Mouse (Mus musculus) macrophage (primary cell): ENCODE data around the gene Tmpo. TPM values are rescaled to one million over a fixed set of nuclear protein-coding genes. Genes with fewer than 3 reads are reported as not detected.

Experiments used
- H3K27ac ChIP-seq: fragments of 350-480 bp; formaldehyde crosslinking; 2 replicates; pipeline ENCODE4 v1.9.0; 2021
- H3K36me3 ChIP-seq: fragments of 350-480 bp; formaldehyde crosslinking; 2 replicates; pipeline ENCODE4 v1.9.0; 2021; ENCODE audit errors: inconsistent target
- H3K4me3 ChIP-seq: fragments of 350-480 bp; formaldehyde crosslinking; 2 replicates; pipeline ENCODE4 v1.9.0; 2021; ENCODE audit errors: inconsistent target
- H3K79me2 ChIP-seq: fragments of 350-480 bp; formaldehyde crosslinking; 2 replicates; pipeline ENCODE4 v1.9.0; 2021; ENCODE audit errors: inconsistent target
- whole genome bisulfite sequencing: methylation state at CpG from one replicate; pipeline ENCODE4 v1.1.7; 2026; ENCODE audit warnings: inconsistent platforms; ENCODE audit not compliant: missing documents; 5-methylcytosine and 5-hydroxymethylcytosine counted together
- polyA plus RNA-seq: library from polyadenylated mRNA; stranded (reverse); fragments of 250-400 nt; gene quantifications from 3 replicates; pipeline ENCODE4 v1.2.4, GENCODE M21; 2018; ENCODE audit warnings: inconsistent platforms

Tmpo gene
- polyA plus RNA-seq, 1 experiment from 2014 or later: 34.2 TPM

- no peak overlapping the region for H3K4me3 ChIP-seq
- WGBS: 82% methylated on average over 2 of the region's 2 CpGs
- H3K79me2 ChIP-seq: peaks cover 13% of the 10 kb centered on the region
- H3K27ac ChIP-seq: no peak overlapping the region
- H3K36me3 ChIP-seq: no peaks in the 10 kb centered on the region
Measured at GRCm38 (mm10) chr10:91127395-91127794, 53.7 kb downstream of the Tmpo start.

- Histone ChIP-seq H3K27ac (no peak overlapping the region), H3K4me3 (no peak overlapping the region), H3K79me2 (peaks cover 19% of the 10 kb centered on the region), H3K36me3 (peaks cover 4% of the 10 kb centered on the region; the same call in 1 of the 2 replicates)
- WGBS: 94% methylated on average over 10 of the region's 10 CpGs
Measured at GRCm38 (mm10) chr10:91126618-91127355, 54.3 kb downstream of the Tmpo start.

- Histone ChIP-seq H3K27ac (peak within 1 kb of the TSS; percentile 59), H3K36me3 (peaks cover 30% of the 10 kb centered on the region; the same call in 1 of the 2 replicates)
- WGBS: 16% methylated on average over 47 of the region's 59 CpGs
Measured at GRCm38 (mm10) chr10:91123828-91124822, 57.0 kb downstream of the Tmpo start, which contains the start of gene Slc25a3. TSS of gene Slc25a3 (minus strand) at chr10:91124059.

GRCm38 (mm10) chr10:91123281-91123827 lies 57.8 kb downstream of the Tmpo start:
- Histone ChIP-seq H3K27ac (peak overlapping the region; percentile 59), H3K36me3 (peaks cover 38% of the 10 kb centered on the region), H3K4me3 (peak overlapping the region; percentile 79), H3K79me2 (peaks cover 53% of the 10 kb centered on the region)
- 1% methylated on average over 35 of the region's 44 CpGs for WGBS

More at GRCm38 (mm10) chr10:91123828-91124822, 57.0 kb downstream of the Tmpo start, which contains the start of gene Slc25a3:
- H3K79me2 ChIP-seq: peaks cover 45% of the 10 kb centered on the region
- peak within 1 kb of the TSS; percentile 79 for H3K4me3 ChIP-seq

- peak overlapping the region; percentile 79 for H3K4me3 ChIP-seq
- H3K79me2 ChIP-seq: peaks cover 53% of the 10 kb centered on the region
- H3K36me3 ChIP-seq: peaks cover 45% of the 10 kb centered on the region
- peak overlapping the region; percentile 59 for H3K27ac ChIP-seq
- 5% methylated on average over 6 of the region's 6 CpGs for WGBS
Measured at GRCm38 (mm10) chr10:91122646-91123045, 58.5 kb downstream of the Tmpo start.

- Histone ChIP-seq H3K79me2 (peaks cover 36% of the 10 kb centered on the region), H3K36me3 (peaks cover 84% of the 10 kb centered on the region), H3K4me3 (no peak overlapping the region), H3K27ac (no peak overlapping the region)
- 92% methylated on average over 12 of the region's 12 CpGs for WGBS
Measured at GRCm38 (mm10) chr10:91116958-91117357, 64.2 kb downstream of the Tmpo start.

GRCm38 (mm10) chr10:91109841-91110240 lies 71.3 kb downstream of the Tmpo start:
- H3K4me3 ChIP-seq: no peak overlapping the region
- WGBS: 89% methylated on average over 4 of the region's 4 CpGs
- no peaks in the 10 kb centered on the region for H3K79me2 ChIP-seq
- H3K27ac ChIP-seq: no peak overlapping the region
- H3K36me3 ChIP-seq: peaks cover 17% of the 10 kb centered on the region; the same call in 1 of the 2 replicates

- Histone ChIP-seq H3K79me2 (no peaks in the 10 kb centered on the region), H3K27ac (no peak overlapping the region), H3K36me3 (no peaks in the 10 kb centered on the region), H3K4me3 (no peak overlapping the region)
- WGBS: 92% methylated on average over 3 of the region's 3 CpGs
Measured at GRCm38 (mm10) chr10:91105981-91106380, 75.1 kb downstream of the Tmpo start.

- Histone ChIP-seq H3K79me2 (no peaks in the 10 kb centered on the region), H3K4me3 (no peak overlapping the region), H3K27ac (no peak overlapping the region), H3K36me3 (no peaks in the 10 kb centered on the region)
- 90% methylated on average over 14 of the region's 14 CpGs for WGBS
Measured at GRCm38 (mm10) chr10:91102799-91103590, 78.1 kb downstream of the Tmpo start.

- Histone ChIP-seq H3K79me2 (no peaks in the 10 kb centered on the region), H3K4me3 (no peak overlapping the region), H3K36me3 (no peaks in the 10 kb centered on the region), H3K27ac (no peak overlapping the region)
- 96% methylated on average over 23 of the region's 25 CpGs for WGBS
Measured at GRCm38 (mm10) chr10:91101936-91102335, 79.2 kb downstream of the Tmpo start.

- no peaks in the 10 kb centered on the region for H3K79me2 ChIP-seq
- 75% methylated on average over 1 of the region's 1 CpGs for WGBS
- no peak overlapping the region for H3K4me3 ChIP-seq
- no peak overlapping the region for H3K27ac ChIP-seq
- H3K36me3 ChIP-seq: no peaks in the 10 kb centered on the region
Measured at GRCm38 (mm10) chr10:91100101-91100500, 81.0 kb downstream of the Tmpo start.

GRCm38 (mm10) chr10:91098056-91098455 lies 83.1 kb downstream of the Tmpo start:
- Histone ChIP-seq H3K27ac (no peak overlapping the region), H3K36me3 (no peaks in the 10 kb centered on the region), H3K4me3 (no peak overlapping the region), H3K79me2 (no peaks in the 10 kb centered on the region)
- WGBS: 92% methylated on average over 8 of the region's 8 CpGs
